Mouse (Mus musculus): ENCODE data around the gene Ankrd31.
A peak's percentile ranks its signal among the peaks of the same experiment; 100 is the strongest.
"Not testable (repeated sequence)": the region's sequence is repeated elsewhere in the genome, so short reads cannot be mapped to it uniquely, and the experiment has no call there.

Gene Ankrd31

DNA sequence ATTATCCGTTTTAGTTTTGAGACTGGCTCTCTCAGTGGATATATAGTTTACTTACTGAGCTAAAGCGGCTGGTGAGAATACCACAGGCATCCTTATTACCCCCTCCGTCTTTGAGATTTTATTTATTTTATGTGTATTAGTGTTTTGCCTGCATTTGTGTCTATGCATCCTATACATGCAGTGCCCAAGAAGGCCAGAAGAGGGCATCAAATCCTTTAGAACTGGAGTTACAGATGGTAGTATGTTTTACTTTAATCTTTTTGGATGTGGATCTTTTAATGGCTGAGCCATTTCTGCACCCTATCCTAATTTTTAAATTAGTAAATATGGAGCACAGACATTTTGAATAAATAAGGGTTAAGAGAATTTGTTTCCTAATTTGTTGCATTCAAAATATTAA is 107.1 kb downstream of the Ankrd31 start:
- peak; percentile 86 for DNase-seq (ENCODE audit: low read depth, low spot score)

DNA sequence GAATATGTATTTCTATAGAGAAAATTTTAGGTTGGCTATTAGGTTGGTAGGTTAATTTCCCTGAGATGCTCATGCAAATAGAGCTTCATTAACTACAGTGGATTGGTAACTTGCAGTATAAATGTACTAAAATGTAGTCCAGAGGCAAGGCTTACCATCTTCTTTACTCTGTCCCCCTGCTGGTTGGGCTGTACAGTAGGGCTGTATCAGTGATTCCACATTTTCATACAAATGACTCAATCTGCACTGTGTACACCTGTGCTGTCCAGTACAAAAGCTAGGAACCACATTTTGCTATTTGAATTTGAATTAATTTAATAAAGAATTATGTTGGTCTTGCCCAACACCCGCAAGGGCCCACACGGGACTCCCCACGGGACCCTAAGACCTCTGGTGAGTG is 111.1 kb downstream of the Ankrd31 start:
- no peak for DNase-seq (ENCODE audit: low read depth, low spot score)

DNA sequence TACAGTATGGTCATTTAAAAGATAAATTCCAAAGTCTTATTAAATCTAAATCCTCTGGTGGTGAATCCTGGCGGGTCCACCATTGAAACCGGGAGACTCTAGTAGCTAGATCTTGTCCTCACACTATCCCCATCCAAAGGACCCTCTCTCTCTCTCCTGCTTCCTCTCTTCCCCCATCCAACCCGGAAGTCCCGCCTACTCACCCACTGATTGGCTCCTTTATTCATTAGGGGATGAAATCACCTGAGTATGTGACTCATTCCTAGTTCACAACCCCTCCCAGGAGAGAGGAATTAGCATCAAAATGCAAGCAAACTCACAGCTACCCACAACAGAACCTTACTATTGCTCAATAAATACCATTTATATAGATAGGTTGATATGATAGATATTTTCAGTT is 122.7 kb downstream of the Ankrd31 start:
- no peak for DNase-seq (ENCODE audit: low read depth, low spot score)

DNA sequence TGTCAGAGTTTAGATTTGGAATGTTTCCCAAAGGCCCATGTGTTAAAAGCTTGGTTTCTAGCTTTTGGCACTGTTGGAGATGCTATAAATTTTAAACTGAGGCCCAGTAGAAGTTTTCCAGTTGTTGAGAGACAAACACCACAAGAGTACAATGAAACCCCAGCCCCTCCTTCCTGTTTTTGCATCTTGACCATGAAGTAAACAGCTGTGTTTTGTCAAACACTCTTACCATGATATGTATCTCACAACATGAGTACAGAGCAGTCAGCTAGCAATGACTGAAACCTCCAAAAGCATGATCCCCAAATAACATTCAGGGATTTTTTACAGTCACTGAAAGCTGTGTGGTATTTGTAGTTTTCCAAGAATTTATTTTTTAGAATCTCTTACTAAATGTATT is 126.0 kb downstream of the Ankrd31 start:
- no peak for DNase-seq (ENCODE audit: low read depth, low spot score)

DNA sequence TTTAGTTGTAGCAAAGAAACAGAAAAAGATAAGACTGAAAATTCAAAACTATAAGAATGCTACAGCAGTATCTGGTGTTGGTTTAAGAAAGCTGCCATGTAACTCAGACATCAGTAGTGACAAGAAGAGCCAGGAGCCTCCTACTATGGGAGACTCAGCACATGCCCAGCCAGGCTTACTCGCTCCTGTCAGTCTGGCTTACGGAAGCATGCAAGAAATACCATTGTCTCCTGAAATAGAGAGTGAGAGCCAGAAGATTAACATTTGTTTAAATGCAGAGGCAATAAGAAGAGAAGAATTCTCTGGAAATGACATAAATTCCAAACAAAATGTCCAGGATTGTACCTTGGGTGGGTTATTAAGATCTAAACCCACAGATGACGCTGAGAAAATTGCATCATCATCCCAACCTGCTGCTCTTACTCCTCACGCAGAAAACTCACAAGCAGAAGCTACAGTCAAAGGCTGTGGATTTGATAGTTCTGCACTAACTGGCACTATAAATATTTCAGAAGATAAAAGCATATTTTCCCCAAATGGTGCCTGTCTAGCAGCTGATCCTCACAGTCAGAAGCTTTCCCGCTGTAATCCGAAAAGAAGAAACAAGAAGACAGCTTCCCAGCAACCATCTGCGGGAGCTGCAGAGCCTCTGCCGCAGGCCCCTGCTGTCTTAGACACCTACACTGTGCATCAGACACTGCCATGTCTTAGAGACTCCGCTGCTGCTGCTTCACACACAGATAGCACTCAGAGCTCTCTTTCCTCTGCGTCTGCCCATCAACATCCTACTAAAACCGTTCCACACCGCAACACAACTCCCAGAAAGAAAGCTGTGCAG is 130.4 kb downstream of the Ankrd31 start:
- DNase-seq (ENCODE audit: low read depth, low spot score): no peak

DNA sequence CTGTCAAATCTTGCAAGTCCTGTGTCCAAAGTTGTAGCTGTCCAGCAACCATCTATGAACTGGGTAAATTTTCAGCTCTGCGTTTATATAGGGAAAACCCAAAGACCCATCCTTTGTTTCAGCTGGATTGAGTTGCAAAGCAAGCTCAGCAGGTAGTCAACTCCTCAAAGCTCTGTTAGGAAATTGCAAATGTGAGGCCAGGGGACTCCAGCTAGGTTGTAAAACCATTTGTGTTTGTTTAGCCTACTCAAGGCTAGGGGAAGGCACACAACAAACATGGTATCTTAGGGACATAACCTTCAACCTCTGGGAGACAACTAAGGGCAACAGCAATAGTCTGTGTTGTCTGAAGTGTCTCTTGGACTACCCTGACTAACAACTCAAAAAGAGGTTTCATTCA is 136.5 kb downstream of the Ankrd31 start:
- no peak for DNase-seq (ENCODE audit: low read depth, low spot score)

DNA sequence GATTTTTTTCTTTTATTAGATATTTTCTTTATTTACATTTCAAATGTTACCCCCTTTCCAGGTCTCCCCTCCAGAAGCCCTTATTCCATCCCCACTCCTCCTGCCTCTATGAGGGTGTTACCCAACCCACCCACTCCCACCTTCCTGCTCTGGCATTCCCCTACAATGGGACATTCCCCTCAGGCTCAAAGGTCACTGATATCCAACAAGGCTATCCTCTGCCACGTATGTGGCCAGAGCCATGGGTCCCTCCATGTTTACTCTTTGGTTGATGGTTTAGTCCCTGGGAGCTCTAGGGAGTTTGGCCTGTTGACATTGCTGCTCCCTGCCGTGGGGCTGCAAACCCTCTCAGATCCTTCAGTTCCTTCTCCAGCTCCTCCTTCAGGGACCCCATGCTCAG is 141.9 kb downstream of the Ankrd31 start:
- DNase-seq (ENCODE audit: low read depth, low spot score): no peak

DNA sequence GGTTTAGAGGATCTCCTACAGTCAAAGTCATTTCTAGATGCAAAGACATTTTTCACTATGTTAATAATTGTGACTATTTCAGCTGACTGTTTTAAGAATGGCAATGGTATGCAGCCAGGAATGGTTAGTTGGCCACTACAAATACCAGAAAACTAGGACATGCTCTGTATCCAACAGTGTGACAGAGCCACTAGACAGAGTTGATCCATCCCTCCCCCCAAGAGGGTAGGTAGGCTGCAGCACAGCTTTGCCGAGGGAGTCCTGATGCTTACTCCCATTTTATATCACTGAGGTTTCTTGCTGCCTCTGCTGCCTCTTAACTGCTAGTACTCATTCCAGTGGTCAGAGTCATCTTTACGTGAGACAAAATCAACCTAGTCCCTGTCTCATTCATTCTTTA is 147.1 kb downstream of the Ankrd31 start:
- DNase-seq (ENCODE audit: low read depth, low spot score): no peak

DNA sequence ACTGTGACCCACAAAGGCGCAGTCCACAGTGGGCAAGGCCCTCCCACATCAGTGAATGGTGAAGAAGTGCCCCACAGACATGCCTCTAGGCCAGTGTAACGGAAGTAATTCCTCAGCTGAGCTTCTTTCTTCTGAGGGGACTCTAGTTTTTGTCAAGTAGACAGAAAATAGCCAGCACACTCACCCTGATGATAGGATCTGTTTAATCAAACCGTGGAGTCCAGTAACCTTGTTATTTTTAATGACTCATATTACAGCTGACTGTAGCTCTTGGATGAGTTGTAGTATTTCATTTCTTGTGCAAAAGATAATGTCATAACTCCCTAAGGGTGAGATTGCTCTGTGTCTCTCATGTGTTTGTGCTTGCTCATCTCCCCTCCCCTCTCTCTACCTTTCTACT is 158.6 kb downstream of the Ankrd31 start:
- peak; percentile 53 for DNase-seq (ENCODE audit: low read depth, low spot score)

DNA sequence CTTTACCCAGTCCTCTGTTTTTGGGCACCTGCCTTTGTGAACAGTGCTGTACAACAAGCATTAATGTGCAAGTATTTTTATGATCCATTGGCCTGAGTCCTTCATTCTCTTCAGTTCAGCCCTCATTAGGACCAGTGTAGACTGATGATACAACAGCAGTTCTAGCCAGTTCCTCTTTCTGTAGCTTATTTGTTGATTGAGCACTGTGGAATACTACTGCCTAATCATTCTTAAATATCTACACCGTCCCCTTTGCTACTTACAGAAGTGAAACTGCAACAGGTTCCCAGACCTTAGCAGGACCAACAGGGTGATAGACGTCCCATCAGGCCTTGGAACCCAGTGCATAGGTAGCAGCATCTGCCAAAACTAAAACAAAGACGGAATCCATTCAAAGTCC is 163.1 kb downstream of the Ankrd31 start:
- no peak for DNase-seq (ENCODE audit: low read depth, low spot score)

DNA sequence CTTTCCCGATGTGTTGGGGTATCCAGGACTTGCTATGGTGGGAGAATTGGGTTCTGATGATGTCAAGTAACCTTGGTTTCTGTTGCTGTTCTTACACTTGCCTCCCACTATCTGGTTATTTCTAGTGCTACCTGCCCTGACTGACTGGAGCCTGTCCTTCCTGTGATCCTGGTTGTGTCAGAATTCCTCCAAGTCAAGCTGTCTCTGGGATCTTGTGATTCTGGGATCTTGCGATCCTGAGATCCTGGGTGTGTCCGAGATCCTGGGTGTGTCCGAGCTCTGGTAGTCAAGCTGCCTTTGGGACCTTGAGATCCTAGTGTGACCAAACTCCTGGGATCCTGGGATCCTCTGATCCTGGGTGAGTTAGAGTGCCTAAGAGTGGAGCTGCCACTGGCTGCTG is 175.1 kb downstream of the Ankrd31 start:
- not testable (repeated sequence) for DNase-seq (ENCODE audit: low read depth, low spot score)

DNA sequence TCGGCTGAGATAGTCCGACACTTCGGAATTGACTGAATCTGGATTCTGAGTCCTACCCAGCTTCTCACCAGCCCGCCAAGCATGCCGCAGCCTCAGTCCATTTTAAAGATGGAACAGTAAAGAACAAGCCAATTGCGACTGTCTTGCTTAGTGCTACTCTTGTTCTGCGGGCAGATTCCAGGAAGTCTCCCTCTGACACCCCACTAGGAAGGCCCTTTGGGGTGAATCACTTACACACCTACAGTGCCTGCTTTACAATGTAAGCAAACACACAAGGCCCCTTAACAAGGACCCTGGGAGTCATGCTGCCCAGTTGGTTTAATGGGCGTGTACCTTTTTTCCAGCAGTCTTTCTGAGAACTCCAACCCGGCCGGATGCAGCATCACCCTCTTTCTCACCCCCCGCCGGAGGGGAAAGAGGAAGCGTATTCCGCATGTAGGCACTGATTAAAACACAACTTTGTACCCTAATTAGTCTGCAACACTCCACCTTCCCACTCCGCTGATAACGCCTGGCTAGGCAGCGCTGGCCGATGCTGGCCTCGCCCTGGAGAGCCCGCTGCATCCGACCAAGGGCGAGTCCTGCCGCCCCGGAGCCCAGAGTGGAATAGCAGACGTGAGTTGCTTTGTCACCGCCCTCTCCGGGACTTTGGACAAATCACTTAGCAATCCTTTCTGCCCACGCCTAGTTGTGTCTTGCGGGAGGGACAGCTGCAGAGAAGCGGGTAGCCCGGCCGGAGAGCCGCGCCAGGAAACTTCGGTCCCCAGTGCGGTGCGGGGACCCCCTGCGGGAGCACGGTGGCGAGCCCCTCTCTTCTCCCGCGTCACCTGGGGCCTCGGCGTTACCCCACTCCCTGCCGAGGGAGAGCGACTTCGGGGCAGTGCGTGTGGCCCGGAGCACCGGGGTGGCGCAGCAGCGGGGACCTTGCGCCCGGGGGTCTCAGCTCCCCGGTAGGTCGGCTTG is 176.2 kb downstream of the Ankrd31 start, which contains the start of gene Gcnt4:
Gene Gcnt4, plus strand, starts transcription at position 691 of the 963 bp plus-strand sequence.
- DNase-seq (ENCODE audit: low read depth, low spot score): peak; percentile 90

DNA sequence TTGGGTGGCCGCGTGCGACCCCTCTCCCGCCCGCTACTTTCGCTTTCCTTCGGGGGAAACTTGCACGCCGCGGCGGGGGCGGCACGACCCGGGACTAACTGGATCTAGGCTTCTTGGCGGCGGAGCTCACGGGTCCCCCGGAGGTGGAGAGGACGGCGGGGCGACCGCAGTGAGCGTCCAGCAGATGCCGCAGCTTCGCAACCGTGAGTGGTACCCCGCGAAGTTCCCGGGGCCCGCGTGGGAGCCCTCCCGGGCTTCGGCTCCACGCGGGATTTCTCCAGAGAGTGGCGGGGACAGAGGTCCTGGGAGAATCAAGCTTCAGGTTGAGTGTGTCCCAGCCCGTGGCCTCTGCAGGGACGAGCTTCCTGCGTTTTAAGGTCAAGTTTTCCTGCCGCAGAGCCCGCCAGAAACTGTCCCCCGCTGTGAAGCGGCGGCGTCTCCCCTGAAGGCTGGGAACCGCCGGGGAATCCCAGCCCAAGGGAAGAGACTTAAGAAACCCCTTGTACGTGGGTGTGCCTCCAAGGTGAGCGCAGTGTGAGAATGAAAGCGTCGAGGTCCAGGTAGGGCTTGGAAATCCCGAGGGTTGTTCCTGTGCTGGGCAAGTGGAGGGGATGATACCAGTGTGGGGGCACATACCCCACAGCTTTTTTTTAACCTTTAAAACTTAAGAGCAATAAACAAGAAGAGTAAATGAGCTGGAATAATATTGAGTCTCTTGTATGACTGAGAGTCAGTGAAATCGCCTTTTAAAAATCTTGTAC is 177.1 kb downstream of the Ankrd31 start:
- peak; percentile 25 for DNase-seq (ENCODE audit: low read depth, low spot score)

DNA sequence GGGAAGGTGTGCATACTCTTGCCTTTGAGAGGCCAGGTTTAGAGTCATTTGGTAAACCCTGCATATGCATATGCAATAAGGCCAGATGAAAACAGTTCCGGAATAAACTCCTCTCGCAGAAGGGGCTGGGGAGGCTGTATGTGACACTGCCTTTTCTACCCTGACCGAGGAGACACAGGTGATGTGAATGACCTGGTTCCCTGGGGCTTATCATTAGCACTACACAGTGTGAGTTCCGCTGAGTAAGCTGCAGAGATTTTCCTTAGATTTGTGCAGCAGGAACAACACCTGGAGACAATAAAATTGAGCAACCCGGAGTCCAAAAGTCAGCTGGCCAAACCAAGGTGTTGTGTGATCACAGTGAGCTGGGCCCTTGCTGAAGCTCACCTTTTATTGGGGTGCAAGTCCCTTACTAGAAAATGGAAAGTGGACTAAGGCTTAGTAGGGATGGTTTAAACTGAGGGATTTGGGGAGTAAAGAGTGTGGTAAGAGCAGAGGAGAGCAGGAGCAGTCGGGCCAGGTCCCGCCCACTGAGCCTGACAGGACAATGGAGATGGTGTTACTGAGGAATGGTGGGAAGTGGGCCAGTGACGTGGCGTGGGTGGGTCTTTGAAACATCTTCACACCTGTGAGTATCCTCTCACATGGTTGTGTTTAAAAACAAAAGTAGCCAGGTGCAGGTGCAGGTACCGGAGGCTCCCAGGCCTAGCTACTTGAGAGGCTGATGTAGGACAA is 178.1 kb downstream of the Ankrd31 start:
- DNase-seq (ENCODE audit: low read depth, low spot score): peak; percentile 21

DNA sequence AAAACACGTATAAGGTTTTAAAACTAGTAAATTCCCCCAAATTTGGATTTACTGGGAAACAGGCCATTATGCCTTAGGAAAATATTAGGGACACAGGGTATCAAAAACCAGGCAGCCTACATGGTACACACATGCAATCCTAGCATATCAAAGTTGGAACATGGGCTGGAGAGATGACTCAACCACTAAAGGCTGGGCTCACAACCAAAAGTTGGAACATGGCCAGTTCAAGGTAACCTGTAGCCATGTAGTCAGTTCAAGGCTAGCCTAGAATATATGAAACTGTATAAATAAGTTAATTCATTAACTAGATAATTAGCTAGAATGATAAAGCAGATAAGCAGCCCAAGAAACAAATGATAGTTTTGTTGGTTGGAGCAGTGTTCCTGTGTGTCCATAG is 179.7 kb downstream of the Ankrd31 start:
- peak; percentile 58 for DNase-seq (ENCODE audit: low read depth, low spot score)

DNA sequence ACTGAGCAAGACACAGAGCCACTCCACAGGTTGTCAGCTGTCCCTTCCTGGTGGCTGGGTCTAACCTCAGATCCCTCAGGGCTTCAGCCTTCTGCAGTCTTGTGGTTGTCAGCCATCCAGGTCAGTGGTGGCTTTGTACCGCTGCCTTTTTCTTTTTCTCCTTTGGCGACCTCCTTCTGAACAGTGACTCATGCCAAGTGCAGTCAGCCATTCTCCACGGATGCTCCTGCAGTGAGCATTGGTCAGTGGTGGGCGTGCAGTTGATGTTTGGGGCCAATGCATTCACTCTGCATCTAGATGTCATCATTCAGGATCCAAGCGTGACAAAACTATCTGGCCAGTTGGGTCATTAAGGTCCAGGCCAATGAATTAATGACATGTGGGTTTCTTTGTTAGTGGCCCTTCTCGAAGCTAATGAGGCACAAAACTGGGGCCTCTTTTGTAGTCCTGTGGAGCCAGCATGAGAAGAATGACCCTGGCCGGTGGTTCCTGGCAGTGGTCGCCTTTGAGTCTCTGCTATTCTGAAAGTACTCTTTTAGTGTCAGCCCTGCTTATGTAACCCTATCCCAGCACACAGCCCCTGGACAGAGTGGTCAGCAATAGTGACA is 180.5 kb downstream of the Ankrd31 start:
- peak; percentile 76 for DNase-seq (ENCODE audit: low read depth, low spot score)

DNA sequence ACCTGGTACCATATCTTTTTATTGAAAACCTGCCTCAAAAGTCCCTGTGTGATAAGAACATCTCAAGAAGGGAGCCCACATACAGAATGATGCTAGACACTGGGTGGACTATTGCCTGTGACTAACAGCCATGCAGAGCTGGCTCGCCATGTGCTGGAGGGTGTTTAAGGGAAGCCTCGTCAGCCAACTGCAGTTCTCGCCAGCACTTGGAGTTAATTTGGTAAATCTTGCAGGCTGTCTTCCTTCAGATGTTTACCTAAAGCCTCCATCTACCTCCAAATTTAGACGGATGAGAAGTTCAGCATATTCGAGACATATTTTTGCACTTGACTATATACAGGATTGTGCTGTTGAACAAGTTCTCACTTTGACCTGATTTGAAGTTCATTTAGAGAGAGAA is 184.7 kb downstream of the Ankrd31 start:
- no peak for DNase-seq (ENCODE audit: low read depth, low spot score)

DNA sequence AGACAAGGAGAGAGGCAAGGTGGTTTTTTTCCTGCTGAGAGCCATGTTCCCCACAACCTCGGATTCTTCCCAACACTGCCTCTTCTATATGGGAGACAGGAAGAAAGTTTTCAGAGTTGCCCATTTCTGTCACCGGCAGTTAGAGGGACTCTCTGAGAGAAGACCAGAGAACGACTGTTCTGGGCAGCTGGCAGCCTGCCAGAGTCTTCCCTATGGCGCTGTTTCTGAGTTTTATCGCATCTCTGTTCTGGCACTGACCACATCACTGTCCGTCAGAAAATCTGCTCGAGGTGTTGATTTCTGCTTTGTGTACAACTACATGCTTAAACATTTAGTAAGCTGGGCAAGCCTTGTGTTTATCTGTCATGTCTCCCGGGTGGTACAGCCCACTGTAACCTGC is 185.3 kb downstream of the Ankrd31 start:
- DNase-seq (ENCODE audit: low read depth, low spot score): no peak

DNA sequence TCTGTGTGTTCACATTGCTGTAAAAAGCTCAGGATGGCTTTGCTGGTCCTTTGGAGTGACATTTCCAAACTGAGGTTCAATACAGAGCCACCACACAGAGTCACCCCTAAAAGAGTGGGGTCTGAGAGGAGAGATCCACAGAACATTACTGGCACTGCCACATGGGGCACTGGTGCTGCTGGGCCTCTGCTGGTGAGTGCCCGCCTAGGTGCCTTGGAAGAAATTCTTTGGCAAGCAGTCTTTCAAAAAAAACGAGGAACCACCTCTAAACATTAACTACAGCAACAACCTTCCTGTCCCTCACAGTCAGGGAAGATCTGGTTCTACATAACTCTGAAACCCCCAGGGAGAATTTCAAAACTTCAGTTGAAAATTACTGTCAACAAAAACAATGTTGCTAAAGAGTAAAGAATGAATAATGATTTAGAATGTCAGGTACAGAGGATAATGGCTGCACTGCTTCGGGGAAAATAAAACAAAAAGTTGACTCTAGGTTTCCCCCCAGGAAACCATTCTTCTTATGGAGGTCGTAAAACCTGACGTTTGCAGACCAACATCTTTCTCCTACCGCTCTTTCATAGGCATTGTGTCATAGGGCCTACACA is 188.2 kb downstream of the Ankrd31 start:
- no peak for DNase-seq (ENCODE audit: low read depth, low spot score)

DNA sequence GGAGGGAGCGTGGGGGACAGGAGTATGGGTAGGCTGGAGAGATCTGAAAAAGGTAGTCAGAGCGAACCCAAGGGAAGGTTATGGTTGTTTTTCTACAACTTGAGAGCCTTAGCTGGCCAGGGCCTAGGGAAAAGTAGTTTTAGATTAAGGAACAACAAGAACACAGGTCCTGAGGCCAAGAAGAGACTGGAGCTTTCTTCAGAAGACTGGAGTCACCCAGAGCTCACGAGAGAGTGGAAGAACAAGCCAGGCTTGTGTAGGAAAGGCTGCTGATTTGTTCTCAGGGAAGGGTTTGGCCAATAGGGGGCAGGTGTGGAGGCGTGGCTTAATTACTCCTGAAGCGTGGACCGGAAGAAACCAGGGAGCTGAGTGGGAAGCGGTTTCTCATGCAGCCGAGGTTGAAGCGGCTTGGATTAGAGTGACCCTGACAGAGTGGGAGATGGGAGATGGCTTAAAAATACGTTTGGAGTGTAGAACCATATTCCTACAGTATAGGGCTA is 189.0 kb downstream of the Ankrd31 start:
- peak; percentile 15 for DNase-seq (ENCODE audit: low read depth, low spot score)

Data from 3T3-L1 (cell line).